Mouse (Mus musculus): ENCODE measurements around the gene Serhl.

GRCm38 (mm10) chr15:83142861-83143260 lies 53.6 kb downstream of the Serhl start:
- TF ChIP-seq CTCF (IDR thresholded peaks at IDR 0.05; ENCODE audit: borderline replicate concordance, control insufficient read depth, extremely low read depth, insufficient read depth, low read length, poor library complexity) = no peak
- TF ChIP-seq POLR2A (IDR thresholded peaks at IDR 0.05; ENCODE audit: control insufficient read depth, extremely low read depth, insufficient read depth, low read length, poor library complexity) = no peak
